Mouse (Mus musculus) intestine, postnatal 0 days (tissue): ENCODE measurements around the gene Rassf3. TPM values are rescaled to one million over a fixed set of nuclear protein-coding genes. Genes with fewer than 3 reads are reported as not detected.

Experiments
- ATAC-seq: fragments of 200-750 bp; cut with Nextera tagmentation; 2 replicates; pipeline ENCODE4 v1.8.0; 2017; ENCODE audit warnings: mild to moderate bottlenecking, moderate TSS enrichment, moderate library complexity
- H3K27ac ChIP-seq: fragments of 300-500 bp; sonication (generic); 2 replicates; pipeline ENCODE4 v1.5.1; 2014; ENCODE audit warnings: mild to moderate bottlenecking, low read depth, low read length, moderate library complexity
- H3K27me3 ChIP-seq: fragments of 300-500 bp; sonication (generic); replicated peaks from 2 replicates; pipeline ENCODE4 v1.6.1; 2014; ENCODE audit warnings: low read length, mixed read lengths; ENCODE audit not compliant: control insufficient read depth, insufficient read depth
- H3K36me3 ChIP-seq: fragments of 300-500 bp; sonication (generic); 2 replicates; pipeline ENCODE4 v1.6.1; 2014; ENCODE audit warnings: mild to moderate bottlenecking, moderate library complexity; ENCODE audit not compliant: control insufficient read depth, insufficient read depth
- H3K4me1 ChIP-seq: fragments of 300-500 bp; sonication (generic); replicated peaks from 2 replicates; pipeline ENCODE4 v1.6.1; 2014; ENCODE audit warnings: antibody characterized with exemption, low read length, mixed read lengths; ENCODE audit not compliant: control insufficient read depth, insufficient read depth
- H3K4me2 ChIP-seq: fragments of 300-500 bp; sonication (generic); replicated peaks from 2 replicates; pipeline ENCODE4 v1.6.1; 2014; ENCODE audit warnings: low read depth, mild to moderate bottlenecking, moderate library complexity
- H3K4me3 ChIP-seq: fragments of 300-500 bp; sonication (generic); 2 replicates; pipeline ENCODE4 v1.5.1; 2014; ENCODE audit warnings: low read depth, low read length
- H3K9ac ChIP-seq: fragments of 300-500 bp; sonication (generic); 2 replicates; pipeline ENCODE4 v1.6.1; 2014; ENCODE audit warnings: mild to moderate bottlenecking, low read depth, low read length
- H3K9me3 ChIP-seq: fragments of 300-500 bp; sonication (generic); 2 replicates; pipeline ENCODE4 v1.6.1; 2016; ENCODE audit warnings: mixed run types; ENCODE audit not compliant: control insufficient read depth
- CTCF ChIP-seq: sonication (generic); IDR thresholded peaks from 2 replicates; pipeline ENCODE4 v1.5.1; 2016; ENCODE audit warnings: low read depth, mild to moderate bottlenecking, control low read depth, antibody characterized with exemption, moderate library complexity
- WGBS: fragments of 180-500 bp; shearing (Covaris S2); extraction: QIAGEN DNeasy Blood & Tissue Kit; methylation state at CpG from one replicate; pipeline ENCODE4 v1.1.7; 2014; 5-methylcytosine and 5-hydroxymethylcytosine counted together
- polyA plus RNA-seq: library from polyadenylated mRNA; unstranded; fragments of >200 nt; fragmentation: Nextera tagmentation; extraction: Ambion mirVana; gene quantifications from 2 replicates; pipeline ENCODE4 v1.2.1, GENCODE M21; 2015

The Rassf3 gene
- polyA plus RNA-seq = 16.7 and 18.1 TPM in 2 replicates

DNA sequence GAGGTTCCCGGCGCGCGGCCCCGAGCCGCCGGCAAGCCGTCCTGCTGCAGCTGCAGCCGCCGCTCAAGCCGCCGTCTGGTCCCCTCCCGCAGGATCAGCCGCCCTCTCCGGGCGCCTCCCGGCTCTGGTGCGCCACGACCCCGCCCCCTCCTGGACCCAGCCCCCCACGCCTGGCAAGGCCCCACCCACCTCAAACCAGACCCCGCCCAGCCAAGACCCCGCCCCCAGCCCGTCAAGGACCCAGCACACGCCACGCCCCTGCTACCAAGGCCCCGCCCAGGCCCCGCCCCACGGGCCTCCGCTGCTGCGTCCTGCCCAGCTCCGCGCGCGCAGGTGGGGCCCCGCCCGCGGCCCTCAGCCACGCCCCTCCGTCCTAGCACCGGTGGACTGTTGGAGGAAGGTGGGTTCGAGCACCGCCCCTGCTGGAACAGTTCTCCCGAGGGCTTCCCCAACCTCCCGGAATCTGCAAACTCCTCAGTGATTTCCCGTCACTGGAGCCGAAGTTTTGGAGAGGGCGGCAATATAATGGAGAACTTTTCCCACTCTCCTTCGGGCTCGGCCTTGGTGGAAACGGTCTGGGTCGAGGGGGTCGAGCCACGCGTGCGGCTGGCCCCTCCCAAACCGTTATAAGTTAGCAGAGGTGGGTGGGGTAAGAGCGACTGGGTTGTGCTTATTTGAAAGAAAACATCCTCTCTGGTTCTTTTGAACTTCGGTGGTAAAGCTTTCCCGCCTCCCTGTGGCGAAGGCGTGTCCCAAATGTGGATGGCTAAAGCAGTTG is at the start of gene Rassf3:
TSS of gene Rassf3 (minus strand) at position 158 of the 778 bp plus-strand sequence.
- Histone ChIP-seq H3K4me1 (peaks cover 11% of the 10 kb centered on the region; the same call in 1 of the 2 replicates), H3K27ac (peak within 1 kb of the TSS; percentile 94), H3K27me3 (no peaks in the 10 kb centered on the region), H3K36me3 (no peaks in the 10 kb centered on the region), H3K9ac (peak within 1 kb of the TSS; percentile 67), H3K9me3 (no peaks in the 10 kb centered on the region), H3K4me3 (peak within 1 kb of the TSS; percentile 69), H3K4me2 (peak within 1 kb of the TSS; percentile 69)
- WGBS = 3% methylated on average over 51 of the region's 62 CpGs
- TF ChIP-seq CTCF = peak; percentile 45
- peak; percentile 89 for ATAC-seq

DNA sequence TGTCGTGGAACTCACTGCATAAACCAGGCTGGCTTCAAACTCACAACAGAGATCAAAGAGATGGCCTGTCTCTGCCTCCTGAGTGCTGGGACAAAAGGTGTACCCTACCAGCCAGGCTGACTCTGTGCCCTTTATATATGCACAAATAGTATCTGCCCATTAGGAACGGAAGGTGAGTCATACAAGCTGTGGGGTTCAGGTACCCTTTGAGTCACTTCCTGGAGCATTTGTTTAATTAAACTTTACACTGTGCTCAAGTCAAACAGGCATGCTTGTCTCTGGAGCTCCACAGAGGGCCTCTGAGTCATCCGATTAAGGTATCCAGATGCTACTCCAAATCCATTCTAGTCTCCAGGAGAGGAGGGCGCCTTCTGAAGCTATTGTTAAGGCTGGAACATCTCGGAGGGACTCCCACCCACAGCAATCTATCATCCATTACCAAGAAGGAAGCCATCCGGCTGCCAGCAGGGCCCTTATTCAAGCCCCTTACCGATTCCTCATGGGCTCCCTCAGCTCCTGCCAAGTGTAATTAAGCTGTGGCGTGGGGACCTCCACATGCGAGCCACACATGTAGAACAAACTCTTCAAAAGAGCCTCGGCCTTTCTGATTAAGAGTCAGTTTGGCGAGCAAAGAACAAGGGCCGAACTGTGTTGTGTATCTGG is 44.9 kb upstream of the Rassf3 start:
- peak; percentile 79 for ATAC-seq
- H3K4me3 ChIP-seq = no peak overlapping the region
- H3K36me3 ChIP-seq = no peaks in the 10 kb centered on the region
- no peak overlapping the region for H3K27ac ChIP-seq
- no peaks in the 10 kb centered on the region for H3K4me1 ChIP-seq
- H3K27me3 ChIP-seq = no peaks in the 10 kb centered on the region
- no peak overlapping the region for H3K9ac ChIP-seq
- WGBS = 27% methylated on average over 12 of the region's 12 CpGs
- H3K9me3 ChIP-seq = no peaks in the 10 kb centered on the region
- no peak for TF ChIP-seq CTCF
- no peak overlapping the region for H3K4me2 ChIP-seq

DNA sequence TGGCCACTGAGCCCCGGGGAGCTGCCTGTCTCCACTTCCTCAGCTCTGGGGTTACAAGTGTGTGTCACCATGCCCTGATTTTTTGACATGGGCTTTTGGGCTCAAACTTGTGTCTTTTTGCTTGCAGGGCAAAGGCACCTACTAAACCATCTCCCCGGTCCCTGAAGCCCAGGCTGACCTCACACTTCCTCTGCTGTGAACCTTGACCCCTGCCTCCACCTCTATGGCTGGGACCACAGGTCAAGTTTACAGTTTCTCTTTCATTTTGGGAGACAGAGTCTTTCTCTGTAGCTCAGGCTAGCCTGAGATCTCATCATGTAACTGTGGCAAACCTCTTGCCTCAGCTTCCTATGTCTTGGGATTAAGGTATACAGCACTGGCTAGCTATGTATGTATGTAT is 43.6 kb upstream of the Rassf3 start:
- Histone ChIP-seq H3K4me3 (no peak overlapping the region), H3K4me1 (no peaks in the 10 kb centered on the region), H3K27me3 (no peaks in the 10 kb centered on the region), H3K9ac (no peak overlapping the region), H3K27ac (no peak overlapping the region), H3K4me2 (no peak overlapping the region), H3K9me3 (no peaks in the 10 kb centered on the region), H3K36me3 (no peaks in the 10 kb centered on the region)
- no peak for TF ChIP-seq CTCF
- ATAC-seq = 0 out of 2 replicates have a peak, but pooled peaks have one; percentile 24
- 52% methylated on average over 2 of the region's 2 CpGs for WGBS

DNA sequence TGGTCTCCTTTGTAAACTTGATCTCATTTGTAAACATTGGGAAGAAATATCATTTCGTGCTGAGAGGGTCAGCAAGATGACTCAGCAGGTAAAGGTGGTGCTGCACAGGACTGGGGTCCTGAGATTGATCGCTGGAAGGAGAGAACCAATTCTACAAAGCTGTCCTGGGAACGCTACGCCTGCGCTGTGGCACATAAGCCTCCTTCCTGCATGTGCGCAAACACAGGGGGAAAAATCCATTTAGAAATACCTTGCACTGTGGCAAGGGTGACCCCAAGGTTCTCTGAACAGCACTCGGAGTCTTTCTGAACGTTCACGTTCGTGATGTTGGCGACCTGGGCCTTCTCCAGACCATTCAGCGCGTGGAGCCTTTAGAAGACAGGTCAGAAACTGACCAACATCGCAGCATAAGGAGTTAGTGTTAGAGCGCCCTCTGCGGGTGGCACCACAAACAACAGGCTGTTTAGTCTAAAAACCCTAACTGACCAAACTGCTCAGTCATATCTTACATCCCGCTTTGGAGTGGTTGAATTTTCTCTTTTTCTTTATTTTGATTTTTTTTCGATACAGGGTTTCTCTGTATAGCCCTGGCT is 40.0 kb upstream of the Rassf3 start:
- WGBS = 26% methylated on average over 18 of the region's 18 CpGs
- Histone ChIP-seq H3K4me2 (0 out of 2 replicates have a peak overlapping the region, but pooled peaks have one; percentile 17), H3K9ac (no peak overlapping the region), H3K27me3 (no peaks in the 10 kb centered on the region), H3K4me3 (no peak overlapping the region), H3K36me3 (no peaks in the 10 kb centered on the region), H3K4me1 (no peaks in the 10 kb centered on the region), H3K27ac (no peak overlapping the region; the same call in 1 of the 2 replicates), H3K9me3 (no peaks in the 10 kb centered on the region)
- peak; percentile 24 for ATAC-seq
- peak; percentile 95 for TF ChIP-seq CTCF

DNA sequence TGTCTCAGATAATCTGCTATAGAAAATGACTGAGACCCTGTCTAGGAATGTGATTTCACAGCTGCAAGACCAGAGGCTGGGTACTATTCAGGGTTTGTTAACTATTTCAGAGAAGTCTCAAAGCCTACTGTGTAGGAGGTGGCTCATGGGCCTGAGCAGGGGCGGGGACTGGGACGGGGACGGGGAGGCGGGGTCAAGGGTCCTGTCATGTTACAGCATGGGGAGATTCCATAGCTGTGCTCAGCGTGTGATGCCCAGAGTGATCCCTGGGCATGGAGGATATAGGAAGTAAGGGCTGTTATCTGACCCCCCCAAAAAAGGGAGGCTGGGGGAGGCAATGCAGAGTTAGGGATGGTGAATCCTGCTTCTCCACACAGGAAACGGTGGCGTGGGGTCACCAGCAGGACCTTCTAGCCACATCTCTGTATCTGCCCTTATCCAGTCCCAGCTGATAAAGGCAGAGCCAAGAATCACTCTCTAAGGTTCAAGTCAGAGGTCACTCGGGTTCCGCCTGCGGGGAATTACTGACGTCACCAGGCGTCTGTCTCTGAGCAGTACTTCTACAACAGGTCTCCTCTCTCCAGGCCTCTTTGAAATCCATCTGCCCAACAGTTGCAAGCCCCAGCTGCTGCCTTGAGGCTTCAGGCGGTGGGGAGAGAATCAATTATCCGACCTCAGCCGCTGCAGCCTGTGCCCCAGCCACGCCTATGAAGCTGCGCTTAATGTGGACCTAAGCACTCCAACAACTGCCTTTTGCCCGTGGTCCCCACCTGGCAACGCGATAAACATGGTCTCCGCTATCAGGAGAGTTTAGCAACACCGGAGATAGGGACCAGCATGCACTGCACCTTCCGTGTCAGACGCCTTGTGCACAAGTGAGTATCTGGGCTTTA is 33.9 kb upstream of the Rassf3 start:
- 16% methylated on average over 24 of the region's 24 CpGs for WGBS
- TF ChIP-seq CTCF = no peak
- H3K27ac ChIP-seq = peak overlapping the region; percentile 86

More for the DNA sequence above, 33.9 kb upstream of the Rassf3 start:
- H3K27me3 ChIP-seq = no peaks in the 10 kb centered on the region
- no peaks in the 10 kb centered on the region for H3K9me3 ChIP-seq
- no peaks in the 10 kb centered on the region for H3K36me3 ChIP-seq
- ATAC-seq = peak; percentile 89
- H3K9ac ChIP-seq = 0 out of 2 replicates have a peak overlapping the region, but pooled peaks have one; percentile 11
- H3K4me2 ChIP-seq = peak overlapping the region; percentile 60
- H3K4me1 ChIP-seq = no peaks in the 10 kb centered on the region
- H3K4me3 ChIP-seq = peak overlapping the region; percentile 21
